In genomic region chr6:83268144-83269010, GRCm38 (mm10) we compare ENCODE assay signal across 8 mouse cellular contexts. TPM values are rescaled to one million over a fixed set of nuclear protein-coding genes. Genes with fewer than 3 reads are reported as not detected.
A peak's percentile ranks its signal among the peaks of the same experiment; 100 is the strongest.
DNase-seq lines count a peak whose midpoint lies in the region; ATAC-seq and TF ChIP-seq lines count a peak whose summit lies in the region.

No protein-coding gene starts in this region.

- no peaks in the 10 kb centered on the region for H3K36me3 ChIP-seq in heart, embryonic 10.5 days
- H3K36me3 ChIP-seq in kidney, embryonic 15.5 days: no peaks in the 10 kb centered on the region
- no peaks in the 10 kb centered on the region for H3K36me3 ChIP-seq in limb, embryonic 15.5 days
- H3K36me3 ChIP-seq in midbrain, postnatal 0 days (ENCODE audit: insufficient read depth, low read length): no peaks in the 10 kb centered on the region

- no peak; the same call in 1 of the 2 replicates for TF ChIP-seq POLR2A in bone marrow, adult 2 months (IDR thresholded peaks at IDR 0.05; ENCODE audit: borderline replicate concordance, control insufficient read depth, low read depth, low read length)
- peak; percentile 63 for TF ChIP-seq POLR2A in embryonic fibroblast, embryonic 13.5 days (IDR thresholded peaks at IDR 0.05; ENCODE audit: low read depth, low read length)

- H3K9me3 ChIP-seq in heart, embryonic 10.5 days: no peaks in the 10 kb centered on the region
- H3K9me3 ChIP-seq in kidney, embryonic 15.5 days (replicated peaks): no peaks in the 10 kb centered on the region
- H3K9me3 ChIP-seq in limb, embryonic 15.5 days: no peaks in the 10 kb centered on the region
- no peaks in the 10 kb centered on the region for H3K9me3 ChIP-seq in midbrain, postnatal 0 days (ENCODE audit: low read length)

- peak; percentile 44; the same call in 1 of the 2 replicates for TF ChIP-seq CTCF in bone marrow, adult 2 months (IDR thresholded peaks at IDR 0.05; ENCODE audit: control insufficient read depth, insufficient read depth, low read length)
- TF ChIP-seq CTCF in embryonic fibroblast, embryonic 13.5 days (IDR thresholded peaks at IDR 0.05; ENCODE audit: borderline replicate concordance, insufficient read depth, low read length): peak; percentile 85
- peak; percentile 83 for TF ChIP-seq CTCF in midbrain, postnatal 0 days (IDR thresholded peaks at IDR 0.05)

- peak overlapping the region; percentile 60 for H3K4me3 ChIP-seq in bone marrow, adult 2 months (replicated peaks; ENCODE audit: control insufficient read depth, low read depth, low read length)
- peak overlapping the region; percentile 14 for H3K4me3 ChIP-seq in embryonic fibroblast, embryonic 13.5 days (ENCODE audit: insufficient read depth, low read length)
- peak overlapping the region; percentile 80 for H3K4me3 ChIP-seq in heart, embryonic 10.5 days
- H3K4me3 ChIP-seq in kidney, embryonic 15.5 days (replicated peaks): peak overlapping the region; percentile 60
- H3K4me3 ChIP-seq in limb, embryonic 15.5 days: peak overlapping the region; percentile 50
- peak overlapping the region; percentile 33 for H3K4me3 ChIP-seq in midbrain, postnatal 0 days (ENCODE audit: low read depth, low read length)

- H3K27ac ChIP-seq in bone marrow, adult 2 months (ENCODE audit: control insufficient read depth, insufficient read depth, low read depth, low read length, poor library complexity): no peak overlapping the region
- no peak overlapping the region for H3K27ac ChIP-seq in embryonic fibroblast, embryonic 13.5 days (ENCODE audit: insufficient read depth, low read length)
- H3K27ac ChIP-seq in heart, embryonic 10.5 days: peak overlapping the region; percentile 90
- H3K27ac ChIP-seq in kidney, embryonic 15.5 days: peak overlapping the region; percentile 78
- peak overlapping the region; percentile 81 for H3K27ac ChIP-seq in limb, embryonic 15.5 days
- H3K27ac ChIP-seq in midbrain, postnatal 0 days (ENCODE audit: low read depth, low read length): peak overlapping the region; percentile 85

- ATAC-seq in kidney, embryonic 15.5 days (replicated peaks; ENCODE audit: low FRiP score): peak; percentile 93
- ATAC-seq in limb, embryonic 15.5 days (ENCODE audit: insufficient number of reproducible peaks, low FRiP score, low TSS enrichment, low read depth): peak; percentile 84
- peak; percentile 93 for ATAC-seq in midbrain, postnatal 0 days (ENCODE audit: low FRiP score)

- H3K27me3 ChIP-seq in heart, embryonic 10.5 days (ENCODE audit: insufficient read depth, poor library complexity, severe bottlenecking): no peaks in the 10 kb centered on the region
- no peaks in the 10 kb centered on the region for H3K27me3 ChIP-seq in kidney, embryonic 15.5 days
- no peaks in the 10 kb centered on the region for H3K27me3 ChIP-seq in limb, embryonic 15.5 days
- no peaks in the 10 kb centered on the region for H3K27me3 ChIP-seq in midbrain, postnatal 0 days (ENCODE audit: insufficient read depth, low read length)

- DNase-seq in A20 (ENCODE audit: low read depth, low spot score): peak; percentile 75
- peak; percentile 93 for DNase-seq in heart, embryonic 10.5 days (ENCODE audit: low spot score)
- peak; percentile 97 for DNase-seq in midbrain, postnatal 0 days (ENCODE audit: low spot score)
- DNase-seq in spleen, postnatal 10 days (ENCODE audit: low spot score in 2 of 2): peak; percentile 20 to 59

- WGBS in bone marrow, adult 2 months: 2% methylated on average over 28 of the region's 28 CpGs
- 2% methylated on average over 28 of the region's 28 CpGs for WGBS in heart, embryonic 10.5 days
- 1% methylated on average over 28 of the region's 28 CpGs for WGBS in kidney, embryonic 15.5 days
- WGBS in limb, embryonic 15.5 days: under 1% methylated on average over 27 of the region's 28 CpGs
- 1% methylated on average over 28 of the region's 28 CpGs for WGBS in midbrain, postnatal 0 days

- H3K4me2 ChIP-seq in kidney, embryonic 15.5 days: peak overlapping the region; percentile 68
- peak overlapping the region; percentile 49 for H3K4me2 ChIP-seq in limb, embryonic 15.5 days
- H3K4me2 ChIP-seq in midbrain, postnatal 0 days (ENCODE audit: low read depth, low read length, poor library complexity, severe bottlenecking): peak overlapping the region; percentile 56

- no peaks in the 10 kb centered on the region for H3K4me1 ChIP-seq in bone marrow, adult 2 months (ENCODE audit: control insufficient read depth, insufficient read depth, low read length)
- no peaks in the 10 kb centered on the region for H3K4me1 ChIP-seq in embryonic fibroblast, embryonic 13.5 days (ENCODE audit: control insufficient read depth, insufficient read depth, low read length)
- no peaks in the 10 kb centered on the region for H3K4me1 ChIP-seq in heart, embryonic 10.5 days
- peaks cover 13% of the 10 kb centered on the region for H3K4me1 ChIP-seq in kidney, embryonic 15.5 days
- peaks cover 7% of the 10 kb centered on the region for H3K4me1 ChIP-seq in limb, embryonic 15.5 days
- H3K4me1 ChIP-seq in midbrain, postnatal 0 days (ENCODE audit: insufficient read depth, low read length): 0 out of 2 replicates have a peak, but pooled peaks cover 3% of the 10 kb centered on the region

- peak overlapping the region; percentile 53 for H3K9ac ChIP-seq in kidney, embryonic 15.5 days
- H3K9ac ChIP-seq in limb, embryonic 15.5 days: peak overlapping the region; percentile 33; the same call in 1 of the 2 replicates
- H3K9ac ChIP-seq in midbrain, postnatal 0 days (replicated peaks; ENCODE audit: low read length, poor library complexity, severe bottlenecking): peak overlapping the region; percentile 52

RNA-seq across cellular contexts. Expression of gene Slc4a5, which starts 48.7 kb away (rescaled TPM):
- polyA plus RNA-seq in bone marrow, adult 2 months (2011; ENCODE audit: insufficient read depth, insufficient read length, low replicate concordance, missing spikeins): 1.1 TPM in 1 of 2 replicates, not detected in the other
- not detected in 2 replicates for polyA plus RNA-seq in embryonic fibroblast, embryonic 13.5 days (2011; ENCODE audit: insufficient read length, low read depth, missing spikeins)
- 0.57 and 0.68 TPM in 2 replicates for polyA plus RNA-seq in heart, embryonic 10.5 days (2016; fragmentation: Nextera tagmentation; extraction: Ambion mirVana)
- polyA plus RNA-seq in kidney, embryonic 15.5 days (2015; fragmentation: Nextera tagmentation; extraction: Ambion mirVana): 0.44 and 0.59 TPM in 2 replicates
- 0.06 and 0.07 TPM in 2 replicates for polyA plus RNA-seq in limb, embryonic 15.5 days (2015; fragmentation: Nextera tagmentation; extraction: Ambion mirVana)
- 0.57 and 3.3 TPM in 2 replicates for total RNA-seq in midbrain, postnatal 0 days (2014; rRNA removed)
- 0.16 and 0.25 TPM in 2 replicates for polyA plus RNA-seq in midbrain, postnatal 0 days (2015; fragmentation: Nextera tagmentation; extraction: Ambion mirVana)

RNA-seq across cellular contexts. Expression of gene Mthfd2, which starts 57.3 kb away (rescaled TPM):
- polyA plus RNA-seq in bone marrow, adult 2 months (2011; ENCODE audit: insufficient read depth, insufficient read length, low replicate concordance, missing spikeins): 22.0 and 30.0 TPM in 2 replicates
- 123 and 138 TPM in 2 replicates for polyA plus RNA-seq in embryonic fibroblast, embryonic 13.5 days (2011; ENCODE audit: insufficient read length, low read depth, missing spikeins)
- polyA plus RNA-seq in heart, embryonic 10.5 days (2016; fragmentation: Nextera tagmentation; extraction: Ambion mirVana): 50.6 and 58.7 TPM in 2 replicates
- 39.7 and 44.9 TPM in 2 replicates for polyA plus RNA-seq in kidney, embryonic 15.5 days (2015; fragmentation: Nextera tagmentation; extraction: Ambion mirVana)
- 31.1 and 34.0 TPM in 2 replicates for polyA plus RNA-seq in limb, embryonic 15.5 days (2015; fragmentation: Nextera tagmentation; extraction: Ambion mirVana)
- 19.2 and 24.0 TPM in 2 replicates for total RNA-seq in midbrain, postnatal 0 days (2014; rRNA removed)
- 27.0 and 32.0 TPM in 2 replicates for polyA plus RNA-seq in midbrain, postnatal 0 days (2015; fragmentation: Nextera tagmentation; extraction: Ambion mirVana)

RNA-seq across cellular contexts. Expression of gene Mob1a, which starts 57.4 kb away (rescaled TPM):
- polyA plus RNA-seq in bone marrow, adult 2 months (2011; ENCODE audit: insufficient read depth, insufficient read length, low replicate concordance, missing spikeins): 24.6 and 31.2 TPM in 2 replicates
- 139 and 148 TPM in 2 replicates for polyA plus RNA-seq in embryonic fibroblast, embryonic 13.5 days (2011; ENCODE audit: insufficient read length, low read depth, missing spikeins)
- 42.8 and 50.7 TPM in 2 replicates for polyA plus RNA-seq in heart, embryonic 10.5 days (2016; fragmentation: Nextera tagmentation; extraction: Ambion mirVana)
- 69.6 and 70.6 TPM in 2 replicates for polyA plus RNA-seq in kidney, embryonic 15.5 days (2015; fragmentation: Nextera tagmentation; extraction: Ambion mirVana)
- polyA plus RNA-seq in limb, embryonic 15.5 days (2015; fragmentation: Nextera tagmentation; extraction: Ambion mirVana): 67.8 and 68.7 TPM in 2 replicates
- total RNA-seq in midbrain, postnatal 0 days (2014; rRNA removed): 23.2 and 31.6 TPM in 2 replicates
- 8.7 and 9.0 TPM in 2 replicates for polyA plus RNA-seq in midbrain, postnatal 0 days (2015; fragmentation: Nextera tagmentation; extraction: Ambion mirVana)

Comparison
In these comparisons a context has a peak if more than half of its experiments do, and no peak if none do; other contexts are left out.
1. DNase-seq: peak in every context shown above with its lines; median percentile 97 in midbrain, postnatal 0 days; 93 in heart, embryonic 10.5 days; 75 in A20; 40 in spleen, postnatal 10 days.
2. H3K27ac ChIP-seq: peak in heart, embryonic 10.5 days (single experiment), kidney, embryonic 15.5 days (single experiment), limb, embryonic 15.5 days (single experiment) and midbrain, postnatal 0 days (single experiment); none in bone marrow, adult 2 months (single experiment) and embryonic fibroblast, embryonic 13.5 days (single experiment).
3. H3K4me3 ChIP-seq: peak in every context shown above with its lines; median percentile 80 in heart, embryonic 10.5 days; 60 in bone marrow, adult 2 months; 60 in kidney, embryonic 15.5 days; 50 in limb, embryonic 15.5 days; 33 in midbrain, postnatal 0 days; 14 in embryonic fibroblast, embryonic 13.5 days.
4. Peak in every context shown above with its lines, with median percentiles within 50 percentile points of each other: CTCF ChIP-seq, ATAC-seq, H3K4me2 ChIP-seq and H3K9ac ChIP-seq.